Mouse (Mus musculus) stomach, embryonic 15.5 days (tissue): ENCODE measurements around the gene Plekha5. TPM values are rescaled to one million over a fixed set of nuclear protein-coding genes. Genes with fewer than 3 reads are reported as not detected.

ENCODE experiments used
- ATAC-seq: fragments of 200-750 bp; cut with Nextera tagmentation; 2 replicates; pipeline ENCODE4 v1.8.0; 2017; ENCODE audit warnings: low read depth, moderate number of reproducible peaks, moderate TSS enrichment; ENCODE audit not compliant: insufficient read depth, low FRiP score
- H3K27ac ChIP-seq: fragments of 300-500 bp; sonication (generic); 2 replicates; pipeline ENCODE4 v1.5.1; 2015; ENCODE audit warnings: mild to moderate bottlenecking, inconsistent platforms
- H3K27me3 ChIP-seq: fragments of 300-500 bp; sonication (generic); replicated peaks from 2 replicates; pipeline ENCODE4 v1.6.1; 2015; ENCODE audit warnings: inconsistent platforms
- H3K36me3 ChIP-seq: fragments of 300-500 bp; sonication (generic); 2 replicates; pipeline ENCODE4 v1.6.1; 2015; ENCODE audit warnings: inconsistent platforms
- H3K4me1 ChIP-seq: fragments of 300-500 bp; sonication (generic); 2 replicates; pipeline ENCODE4 v1.6.1; 2015; ENCODE audit warnings: inconsistent platforms
- H3K4me2 ChIP-seq: fragments of 300-500 bp; sonication (generic); 2 replicates; pipeline ENCODE4 v1.6.1; 2015; ENCODE audit warnings: mild to moderate bottlenecking, inconsistent platforms
- H3K4me3 ChIP-seq: fragments of 300-500 bp; sonication (generic); replicated peaks from 2 replicates; pipeline ENCODE4 v1.5.1; 2015; ENCODE audit warnings: inconsistent platforms
- H3K9ac ChIP-seq: fragments of 300-500 bp; sonication (generic); 2 replicates; pipeline ENCODE4 v1.6.1; 2015; ENCODE audit warnings: inconsistent platforms
- H3K9me3 ChIP-seq: fragments of 300-500 bp; sonication (generic); 2 replicates; pipeline ENCODE4 v1.6.1; 2016; ENCODE audit warnings: inconsistent platforms
- WGBS: fragments of 180-500 bp; shearing (Covaris S2); methylation state at CpG from one replicate; pipeline ENCODE4 v1.1.7; 2015; 5-methylcytosine and 5-hydroxymethylcytosine counted together
- polyA plus RNA-seq: library from polyadenylated mRNA; unstranded; fragments of >200 nt; fragmentation: Nextera tagmentation; extraction: Ambion mirVana; gene quantifications from 2 replicates; pipeline ENCODE4 v1.2.1, GENCODE M21; 2015

Plekha5 gene
- polyA plus RNA-seq, 1 experiment from 2014 or later: 46.7 TPM

DNA sequence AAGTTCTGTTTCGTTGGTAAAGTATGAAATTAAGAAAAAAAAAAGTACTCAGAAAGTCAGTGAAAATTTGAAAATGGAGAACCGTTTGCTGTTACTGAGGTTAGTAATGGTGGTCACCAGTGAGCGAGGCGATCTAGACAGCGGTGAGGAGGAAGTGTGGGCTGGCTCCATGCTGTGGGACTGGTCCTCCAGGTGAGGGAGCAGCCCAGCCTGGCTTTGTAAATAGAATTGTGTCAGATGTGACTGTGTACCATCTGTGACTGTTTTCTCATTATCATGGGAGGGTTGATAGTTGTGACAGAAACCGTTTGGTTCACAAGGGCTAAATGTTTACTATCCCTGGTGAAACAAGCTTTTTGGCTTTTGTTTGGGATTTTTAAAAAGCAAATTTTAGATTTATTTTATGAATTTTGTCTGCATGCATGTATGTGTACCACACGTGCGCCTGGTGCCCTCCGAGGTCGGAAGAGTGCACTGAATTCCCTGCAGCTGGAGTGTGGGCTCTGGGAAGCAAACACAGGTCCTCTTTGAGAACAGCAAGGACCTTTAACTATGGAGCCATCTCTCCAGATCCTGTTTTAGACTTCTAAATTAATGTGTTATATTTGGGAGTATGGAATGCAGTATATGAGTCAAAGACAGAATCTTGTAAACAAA, 56.7 kb downstream of the Plekha5 start:
- no peak for ATAC-seq
- Histone ChIP-seq H3K27me3 (no peaks in the 10 kb centered on the region), H3K36me3 (no peaks in the 10 kb centered on the region), H3K4me1 (peaks cover 22% of the 10 kb centered on the region; the same call in 1 of the 2 replicates), H3K4me3 (no peak overlapping the region), H3K27ac (no peak overlapping the region), H3K9me3 (no peaks in the 10 kb centered on the region), H3K9ac (no peak overlapping the region), H3K4me2 (no peak overlapping the region)
- 76% methylated on average over 10 of the region's 10 CpGs for WGBS

GRCm38 (mm10) chr6:140481701-140482460, 58.0 kb downstream of the Plekha5 start:
- H3K9me3 ChIP-seq: no peaks in the 10 kb centered on the region
- peaks cover 22% of the 10 kb centered on the region; the same call in 1 of the 2 replicates for H3K4me1 ChIP-seq
- H3K27ac ChIP-seq: 0 out of 2 replicates have a peak overlapping the region, but pooled peaks have one; percentile 13
- no peak overlapping the region for H3K9ac ChIP-seq
- no peak overlapping the region for H3K4me3 ChIP-seq
- H3K27me3 ChIP-seq: no peaks in the 10 kb centered on the region
- H3K4me2 ChIP-seq: no peak overlapping the region
- ATAC-seq: no peak
- H3K36me3 ChIP-seq: no peaks in the 10 kb centered on the region
- 52% methylated on average over 7 of the region's 7 CpGs for WGBS

- Histone ChIP-seq H3K4me2 (no peak overlapping the region), H3K4me3 (no peak overlapping the region), H3K36me3 (no peaks in the 10 kb centered on the region), H3K9me3 (no peaks in the 10 kb centered on the region), H3K27me3 (no peaks in the 10 kb centered on the region), H3K9ac (no peak overlapping the region), H3K27ac (peak overlapping the region; percentile 51; the same call in 1 of the 2 replicates), H3K4me1 (peaks cover 15% of the 10 kb centered on the region; the same call in 1 of the 2 replicates)
- WGBS: 50% methylated on average over 9 of the region's 9 CpGs
- no peak for ATAC-seq
Observed at GRCm38 (mm10) chr6:140484170-140484569, 60.3 kb downstream of the Plekha5 start.

DNA sequence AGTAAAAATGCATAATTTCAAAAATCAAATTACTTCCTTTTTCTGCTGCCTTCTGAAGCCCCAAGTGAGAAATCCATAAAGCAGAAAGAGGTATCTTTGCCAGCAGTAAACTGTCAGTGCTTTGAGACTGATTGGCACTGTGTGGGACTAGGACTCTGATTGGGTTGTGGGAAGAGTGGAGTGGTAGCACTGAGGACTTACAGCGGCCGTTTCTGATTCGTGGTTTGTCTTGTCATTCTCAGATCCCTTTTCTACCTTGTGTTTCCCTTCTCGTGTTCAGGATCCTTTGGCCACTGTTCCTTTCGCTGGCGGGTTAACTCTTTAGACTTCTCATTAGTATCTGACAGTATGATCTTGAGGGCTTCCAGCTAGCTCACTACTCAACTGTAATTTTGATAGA, 61.8 kb downstream of the Plekha5 start:
- peaks cover 15% of the 10 kb centered on the region; the same call in 1 of the 2 replicates for H3K4me1 ChIP-seq
- no peaks in the 10 kb centered on the region for H3K9me3 ChIP-seq
- no peak overlapping the region for H3K9ac ChIP-seq
- no peak overlapping the region for H3K4me3 ChIP-seq
- WGBS: 74% methylated on average over 6 of the region's 6 CpGs
- no peaks in the 10 kb centered on the region for H3K27me3 ChIP-seq
- H3K4me2 ChIP-seq: no peak overlapping the region
- no peak overlapping the region for H3K27ac ChIP-seq
- no peaks in the 10 kb centered on the region for H3K36me3 ChIP-seq
- no peak for ATAC-seq

GRCm38 (mm10) chr6:140486685-140487084, 62.8 kb downstream of the Plekha5 start:
- 72% methylated on average over 5 of the region's 5 CpGs for WGBS
- no peak overlapping the region for H3K27ac ChIP-seq
- peaks cover 19% of the 10 kb centered on the region; the same call in 1 of the 2 replicates for H3K4me1 ChIP-seq

DNA sequence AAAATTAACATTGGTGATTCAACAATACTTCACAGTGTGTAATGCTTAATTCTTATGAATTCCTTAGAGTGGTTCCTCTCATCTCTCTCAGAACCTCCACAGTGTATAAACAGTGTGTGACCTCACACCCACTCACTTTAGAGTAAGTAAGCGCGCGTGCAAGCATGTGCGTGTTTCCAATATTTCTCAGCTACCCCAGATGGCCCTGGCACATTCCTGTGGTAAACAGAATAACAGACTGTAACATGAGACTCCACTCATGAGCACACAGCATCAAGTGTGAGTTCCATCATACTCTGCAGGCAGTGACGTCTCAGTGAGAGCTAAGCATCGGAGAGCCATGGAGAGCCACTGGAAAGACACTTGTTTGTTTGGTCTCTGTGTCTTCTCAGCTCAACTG, 63.6 kb downstream of the Plekha5 start:
- Histone ChIP-seq H3K27me3 (no peaks in the 10 kb centered on the region), H3K27ac (no peak overlapping the region), H3K4me2 (no peak overlapping the region), H3K9ac (no peak overlapping the region), H3K4me1 (0 out of 2 replicates have a peak, but pooled peaks cover 17% of the 10 kb centered on the region), H3K36me3 (no peaks in the 10 kb centered on the region), H3K9me3 (no peaks in the 10 kb centered on the region), H3K4me3 (no peak overlapping the region)
- 65% methylated on average over 6 of the region's 6 CpGs for WGBS
- no peak for ATAC-seq

More at GRCm38 (mm10) chr6:140486685-140487084, 62.8 kb downstream of the Plekha5 start:
- Histone ChIP-seq H3K27me3 (no peaks in the 10 kb centered on the region), H3K9me3 (no peaks in the 10 kb centered on the region), H3K4me3 (no peak overlapping the region), H3K36me3 (no peaks in the 10 kb centered on the region), H3K4me2 (no peak overlapping the region), H3K9ac (no peak overlapping the region)
- ATAC-seq: peak; percentile 45; the same call in 1 of the 2 replicates

DNA sequence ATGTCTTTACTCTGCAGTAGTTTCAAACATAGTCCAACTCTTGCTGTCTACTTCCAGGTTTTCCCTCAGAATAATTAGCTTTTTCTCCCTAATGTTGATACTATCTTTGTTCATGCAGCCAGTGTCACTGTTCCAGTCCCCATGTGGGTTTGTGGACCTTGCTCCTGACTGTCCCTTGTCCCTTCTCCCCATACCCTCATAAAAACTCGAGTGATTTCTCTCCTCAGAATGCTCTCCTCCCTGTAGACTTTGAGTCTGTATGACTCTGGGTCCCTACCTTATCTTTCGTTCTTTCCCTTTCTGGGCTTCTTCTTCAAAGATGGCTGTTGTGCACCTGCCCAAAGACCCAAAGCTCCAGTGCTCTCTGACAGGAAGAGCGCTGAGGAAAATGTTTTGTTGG, 64.8 kb downstream of the Plekha5 start:
- 0 out of 2 replicates have a peak, but pooled peaks cover 12% of the 10 kb centered on the region for H3K4me1 ChIP-seq
- no peak overlapping the region for H3K9ac ChIP-seq
- H3K9me3 ChIP-seq: no peaks in the 10 kb centered on the region
- no peaks in the 10 kb centered on the region for H3K27me3 ChIP-seq
- H3K27ac ChIP-seq: no peak overlapping the region
- ATAC-seq: no peak
- no peaks in the 10 kb centered on the region for H3K36me3 ChIP-seq
- WGBS: 87% methylated on average over 3 of the region's 3 CpGs
- no peak overlapping the region for H3K4me2 ChIP-seq
- no peak overlapping the region for H3K4me3 ChIP-seq

DNA sequence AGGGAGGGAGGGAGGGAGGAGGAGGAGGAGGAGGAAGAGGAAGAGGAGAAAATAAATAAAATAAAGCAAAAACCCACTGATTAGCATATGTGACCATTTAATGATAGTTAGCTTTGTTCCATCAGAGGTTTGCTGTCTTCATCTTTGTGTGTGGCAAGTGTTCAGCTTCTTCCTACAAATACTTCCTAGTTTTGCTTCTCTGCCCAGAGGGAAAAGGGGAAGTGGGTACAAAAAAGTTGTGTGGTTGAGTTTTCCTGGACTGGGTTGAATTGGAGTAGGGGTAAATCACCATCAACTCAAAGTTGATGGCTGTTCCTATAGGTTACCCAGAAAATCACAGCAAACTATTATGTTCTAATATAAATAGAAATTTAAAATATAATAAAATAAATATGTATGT, 65.7 kb downstream of the Plekha5 start:
- H3K4me2 ChIP-seq: no peak overlapping the region
- no peak for ATAC-seq
- H3K27ac ChIP-seq: no peak overlapping the region
- H3K9me3 ChIP-seq: no peaks in the 10 kb centered on the region
- H3K4me1 ChIP-seq: 0 out of 2 replicates have a peak, but pooled peaks cover 12% of the 10 kb centered on the region
- H3K4me3 ChIP-seq: no peak overlapping the region
- H3K27me3 ChIP-seq: no peaks in the 10 kb centered on the region
- no peaks in the 10 kb centered on the region for H3K36me3 ChIP-seq
- H3K9ac ChIP-seq: no peak overlapping the region

DNA sequence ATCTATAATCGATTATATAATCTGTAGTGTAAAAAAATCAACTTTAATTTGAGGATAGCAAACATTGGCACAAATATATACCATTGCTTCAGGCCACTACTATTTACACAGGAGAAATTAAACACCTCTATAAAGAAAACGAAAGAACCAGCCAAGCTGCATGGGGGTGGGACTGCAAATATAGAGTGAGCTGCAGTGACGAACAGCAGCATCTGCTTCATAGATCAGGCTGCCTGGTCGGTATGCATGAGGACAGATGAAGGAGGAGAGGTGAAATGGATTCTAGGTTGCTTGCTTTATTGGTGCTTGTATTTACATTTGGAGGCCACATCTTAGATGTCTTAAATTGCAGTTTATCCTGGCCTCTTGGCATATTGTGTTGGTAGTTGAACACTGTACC, 66.4 kb downstream of the Plekha5 start:
- no peaks in the 10 kb centered on the region for H3K9me3 ChIP-seq
- no peak overlapping the region for H3K4me3 ChIP-seq
- H3K36me3 ChIP-seq: no peaks in the 10 kb centered on the region
- H3K27ac ChIP-seq: no peak overlapping the region
- ATAC-seq: no peak
- 0 out of 2 replicates have a peak, but pooled peaks cover 12% of the 10 kb centered on the region for H3K4me1 ChIP-seq
- no peaks in the 10 kb centered on the region for H3K27me3 ChIP-seq
- no peak overlapping the region for H3K4me2 ChIP-seq
- 46% methylated on average over 4 of the region's 4 CpGs for WGBS
- no peak overlapping the region for H3K9ac ChIP-seq

DNA sequence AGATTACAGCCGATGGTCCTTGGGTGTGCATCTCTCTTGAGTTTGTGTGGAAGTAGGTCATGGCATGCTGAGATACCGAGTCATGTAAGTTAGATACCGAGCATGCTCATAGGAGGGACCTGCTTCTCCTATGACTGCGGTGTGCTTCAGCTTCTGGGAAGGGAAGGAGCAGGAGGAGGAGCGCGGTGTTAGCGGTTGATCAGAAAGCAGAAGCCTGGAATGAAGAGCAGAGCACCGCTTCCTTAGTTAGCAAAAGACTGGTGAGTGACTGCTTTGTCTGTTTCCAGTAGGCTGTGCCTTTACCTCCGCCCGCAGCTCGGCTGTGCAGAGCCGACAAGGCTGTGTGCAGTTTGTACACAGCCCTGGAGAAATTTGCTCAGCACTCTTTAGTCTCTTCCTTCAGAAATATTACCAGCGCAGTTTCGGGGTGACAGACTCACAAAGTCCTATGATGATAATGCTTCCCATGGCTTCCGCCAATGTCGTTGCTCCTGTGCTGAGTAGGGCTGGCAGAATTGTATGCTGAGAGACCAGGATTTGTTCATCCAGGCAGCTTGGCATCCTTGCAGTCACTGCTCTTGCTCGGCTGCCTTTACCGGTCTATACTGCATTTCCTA, 67.2 kb downstream of the Plekha5 start:
- Histone ChIP-seq H3K9me3 (no peaks in the 10 kb centered on the region), H3K27ac (0 out of 2 replicates have a peak overlapping the region, but pooled peaks have one; percentile 37), H3K4me3 (no peak overlapping the region), H3K4me2 (peak overlapping the region; percentile 17; the same call in 1 of the 2 replicates), H3K27me3 (no peaks in the 10 kb centered on the region), H3K36me3 (no peaks in the 10 kb centered on the region), H3K4me1 (0 out of 2 replicates have a peak, but pooled peaks cover 12% of the 10 kb centered on the region), H3K9ac (no peak overlapping the region)
- ATAC-seq: no peak
- WGBS: 53% methylated on average over 18 of the region's 18 CpGs

- Histone ChIP-seq H3K9ac (no peak overlapping the region), H3K27ac (no peak overlapping the region), H3K36me3 (no peaks in the 10 kb centered on the region), H3K9me3 (no peaks in the 10 kb centered on the region), H3K4me1 (0 out of 2 replicates have a peak, but pooled peaks cover 12% of the 10 kb centered on the region), H3K27me3 (no peaks in the 10 kb centered on the region), H3K4me3 (no peak overlapping the region), H3K4me2 (no peak overlapping the region)
- ATAC-seq: no peak
- WGBS: 52% methylated on average over 6 of the region's 6 CpGs
Observed at GRCm38 (mm10) chr6:140492043-140492442, 68.2 kb downstream of the Plekha5 start.

DNA sequence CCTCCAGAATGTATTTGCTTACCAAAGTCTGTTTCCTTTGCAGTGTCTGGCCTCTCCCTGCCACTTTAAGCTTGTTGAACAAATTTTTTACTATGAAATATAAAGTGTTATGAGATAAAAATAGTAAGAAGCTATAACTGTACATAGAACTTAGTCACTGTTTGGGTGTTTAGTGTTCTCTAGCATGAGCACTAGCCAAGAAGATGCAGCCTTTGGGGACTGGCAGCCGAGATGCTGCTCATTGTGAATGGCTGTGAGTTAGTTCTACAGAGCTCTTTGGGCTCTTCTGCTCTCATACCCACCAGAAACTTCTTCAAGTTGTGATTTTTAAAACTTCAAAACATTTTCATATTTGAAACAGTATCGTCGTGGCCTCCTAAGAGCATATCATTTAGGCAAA, 74.2 kb downstream of the Plekha5 start:
- Histone ChIP-seq H3K36me3 (no peaks in the 10 kb centered on the region), H3K9ac (no peak overlapping the region), H3K9me3 (no peaks in the 10 kb centered on the region), H3K27ac (no peak overlapping the region), H3K4me1 (no peaks in the 10 kb centered on the region), H3K4me2 (no peak overlapping the region), H3K27me3 (no peaks in the 10 kb centered on the region), H3K4me3 (no peak overlapping the region)
- WGBS: 77% methylated on average over 3 of the region's 3 CpGs
- ATAC-seq: no peak
